Mouse (Mus musculus) limb, embryonic 14.5 days (tissue): ENCODE data around the gene Iqck. TPM values are rescaled to one million over a fixed set of nuclear protein-coding genes. Genes with fewer than 3 reads are reported as not detected.
A peak's percentile ranks its signal among the peaks of the same experiment; 100 is the strongest.

Source experiments
- ATAC-seq: fragments of 200-750 bp; cut with Nextera tagmentation; 2 replicates; pipeline ENCODE4 v1.8.0; 2017; ENCODE audit warnings: low read depth, moderate number of reproducible peaks, moderate TSS enrichment; ENCODE audit not compliant: low FRiP score
- DNase-seq: peaks from one replicate; pipeline ENCODE4 v3.0.0-alpha.2; 2015; ENCODE audit warnings: low spot score
- H3K27ac ChIP-seq: fragments of 300-500 bp; sonication (generic); replicated peaks from 2 replicates; pipeline ENCODE4 v1.5.1; 2014; ENCODE audit warnings: low read depth, mild to moderate bottlenecking, low read length, moderate library complexity, mixed read lengths
- H3K27me3 ChIP-seq: fragments of 300-500 bp; sonication (generic); 2 replicates; pipeline ENCODE4 v1.6.1; 2014; ENCODE audit warnings: low read length, mixed read lengths; ENCODE audit not compliant: control insufficient read depth, insufficient read depth
- H3K36me3 ChIP-seq: fragments of 300-500 bp; sonication (generic); 2 replicates; pipeline ENCODE4 v1.6.1; 2014; ENCODE audit warnings: mild to moderate bottlenecking, low read length, moderate library complexity, mixed read lengths; ENCODE audit not compliant: control insufficient read depth, insufficient read depth
- H3K4me1 ChIP-seq: fragments of 300-500 bp; sonication (generic); 2 replicates; pipeline ENCODE4 v1.6.1; 2014; ENCODE audit warnings: antibody characterized with exemption, low read length, mixed read lengths; ENCODE audit not compliant: control insufficient read depth, insufficient read depth
- H3K4me2 ChIP-seq: fragments of 300-500 bp; sonication (generic); replicated peaks from 2 replicates; pipeline ENCODE4 v1.6.1; 2014; ENCODE audit warnings: low read depth, mild to moderate bottlenecking, low read length, moderate library complexity; ENCODE audit not compliant: severe bottlenecking
- H3K4me3 ChIP-seq: fragments of 300-500 bp; sonication (generic); replicated peaks from 2 replicates; pipeline ENCODE4 v1.5.1; 2014; ENCODE audit warnings: low read length
- H3K9ac ChIP-seq: fragments of 300-500 bp; sonication (generic); 2 replicates; pipeline ENCODE4 v1.6.1; 2014; ENCODE audit warnings: mild to moderate bottlenecking, low read depth, low read length, moderate library complexity; ENCODE audit not compliant: severe bottlenecking
- H3K9me3 ChIP-seq: fragments of 300-500 bp; sonication (generic); 2 replicates; pipeline ENCODE4 v1.6.1; 2016; ENCODE audit warnings: low read length; ENCODE audit not compliant: control insufficient read depth
- POLR2A ChIP-seq: fragments of 200-500 bp; IDR thresholded peaks from 2 replicates; pipeline ENCODE4 v1.8.0; 2012; ENCODE audit warnings: inconsistent platforms, mild to moderate bottlenecking, moderate library complexity, borderline replicate concordance; ENCODE audit not compliant: insufficient read depth, insufficient read length; ENCODE audit errors: extremely low read depth
- WGBS: fragments of 180-500 bp; shearing (Covaris S2); extraction: QIAGEN DNeasy Blood & Tissue Kit; methylation state at CpG from one replicate; pipeline ENCODE4 v1.1.7; 2014; 5-methylcytosine and 5-hydroxymethylcytosine counted together
- polyA plus RNA-seq, 2 experiments: library from polyadenylated mRNA; depleted of rRNA in 1 of 2; stranded (reverse) in 1 of 2; unstranded in 1 of 2; fragments of >200 nt; fragmentation: Nextera tagmentation in 1 of 2; extraction: Ambion mirVana in 1 of 2; gene quantifications; 2 replicates each; pipeline versions ENCODE4 v1.2.1 to v1.2.3; 2012 to 2014

Gene Iqck
- polyA plus RNA-seq, 2 experiments = 2.5 to 2.8 TPM

GRCm38 (mm10) chr7:118996137-118996837 is 140.7 kb downstream of the Iqck start:
- ATAC-seq (peak; percentile 57), DNase-seq (peak; percentile 90)
- no peak for TF ChIP-seq POLR2A
- 7% methylated on average over 13 of the region's 13 CpGs for WGBS
- Histone ChIP-seq H3K27me3 (no peaks in the 10 kb centered on the region), H3K4me1 (peaks cover 20% of the 10 kb centered on the region), H3K36me3 (no peaks in the 10 kb centered on the region), H3K9me3 (no peaks in the 10 kb centered on the region), H3K9ac (no peak overlapping the region), H3K4me3 (no peak overlapping the region), H3K4me2 (peak overlapping the region; percentile 93), H3K27ac (no peak overlapping the region)

DNA sequence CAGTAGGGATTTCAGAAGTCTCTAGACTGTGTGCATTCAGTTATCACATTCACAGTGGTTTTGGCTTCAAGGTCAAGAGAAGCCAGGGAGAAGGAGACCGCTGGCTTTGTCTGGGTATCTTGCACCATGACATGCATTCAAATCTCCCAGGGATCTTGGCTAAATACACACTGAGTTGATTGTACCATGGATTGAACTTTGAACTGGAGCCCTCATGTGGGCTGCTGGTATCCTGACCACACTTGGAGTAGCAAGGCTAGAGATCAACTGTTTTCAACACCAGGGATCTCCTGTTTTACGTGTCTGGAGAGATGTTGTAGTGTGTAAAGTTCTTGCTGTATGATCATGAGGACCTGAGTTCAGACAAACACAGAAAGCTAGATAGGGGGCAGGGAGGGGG is 144.3 kb downstream of the Iqck start:
- H3K9ac ChIP-seq = no peak overlapping the region
- WGBS = 77% methylated on average over 2 of the region's 2 CpGs
- DNase-seq = no peak
- no peak overlapping the region for H3K27ac ChIP-seq
- no peak overlapping the region for H3K4me2 ChIP-seq
- no peaks in the 10 kb centered on the region for H3K27me3 ChIP-seq
- peaks cover 6% of the 10 kb centered on the region for H3K4me1 ChIP-seq
- no peaks in the 10 kb centered on the region for H3K9me3 ChIP-seq
- no peak for TF ChIP-seq POLR2A
- no peaks in the 10 kb centered on the region for H3K36me3 ChIP-seq
- ATAC-seq = no peak
- no peak overlapping the region for H3K4me3 ChIP-seq

- no peak overlapping the region for H3K27ac ChIP-seq
- H3K4me3 ChIP-seq = no peak overlapping the region
- TF ChIP-seq POLR2A = no peak
- DNase-seq (no peak), ATAC-seq (no peak)
- H3K36me3 ChIP-seq = no peaks in the 10 kb centered on the region
- H3K4me2 ChIP-seq = no peak overlapping the region
- H3K4me1 ChIP-seq = no peaks in the 10 kb centered on the region
- no peaks in the 10 kb centered on the region for H3K27me3 ChIP-seq
- no peak overlapping the region for H3K9ac ChIP-seq
- 60% methylated on average over 2 of the region's 2 CpGs for WGBS
- no peaks in the 10 kb centered on the region for H3K9me3 ChIP-seq
Measured at GRCm38 (mm10) chr7:119001965-119002364, 146.4 kb downstream of the Iqck start.

DNA sequence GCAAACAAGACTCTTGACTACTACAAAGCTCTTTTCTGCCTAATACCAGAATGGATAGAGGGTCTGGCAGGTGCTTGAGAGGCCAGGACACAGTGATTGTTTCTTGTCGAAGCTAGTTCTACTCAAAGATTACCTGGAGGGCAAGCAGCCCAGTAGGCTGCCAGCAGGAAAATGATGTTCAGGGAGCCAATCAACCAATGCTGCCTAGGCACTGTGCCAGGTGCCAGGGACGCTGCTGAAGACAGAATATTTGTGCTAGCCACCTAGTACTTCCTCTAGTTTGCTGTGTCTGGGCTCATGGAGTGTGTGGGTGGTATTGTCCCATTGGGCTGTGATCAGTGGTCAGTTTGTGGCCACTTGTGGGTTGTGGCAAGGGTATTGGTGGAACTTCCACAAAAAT is 146.9 kb downstream of the Iqck start:
- Histone ChIP-seq H3K4me2 (no peak overlapping the region), H3K9me3 (no peaks in the 10 kb centered on the region), H3K4me1 (no peaks in the 10 kb centered on the region), H3K9ac (no peak overlapping the region), H3K36me3 (no peaks in the 10 kb centered on the region), H3K4me3 (no peak overlapping the region), H3K27me3 (no peaks in the 10 kb centered on the region), H3K27ac (no peak overlapping the region)
- 47% methylated on average over 2 of the region's 2 CpGs for WGBS
- no peak for TF ChIP-seq POLR2A
- ATAC-seq (no peak), DNase-seq (no peak)

DNA sequence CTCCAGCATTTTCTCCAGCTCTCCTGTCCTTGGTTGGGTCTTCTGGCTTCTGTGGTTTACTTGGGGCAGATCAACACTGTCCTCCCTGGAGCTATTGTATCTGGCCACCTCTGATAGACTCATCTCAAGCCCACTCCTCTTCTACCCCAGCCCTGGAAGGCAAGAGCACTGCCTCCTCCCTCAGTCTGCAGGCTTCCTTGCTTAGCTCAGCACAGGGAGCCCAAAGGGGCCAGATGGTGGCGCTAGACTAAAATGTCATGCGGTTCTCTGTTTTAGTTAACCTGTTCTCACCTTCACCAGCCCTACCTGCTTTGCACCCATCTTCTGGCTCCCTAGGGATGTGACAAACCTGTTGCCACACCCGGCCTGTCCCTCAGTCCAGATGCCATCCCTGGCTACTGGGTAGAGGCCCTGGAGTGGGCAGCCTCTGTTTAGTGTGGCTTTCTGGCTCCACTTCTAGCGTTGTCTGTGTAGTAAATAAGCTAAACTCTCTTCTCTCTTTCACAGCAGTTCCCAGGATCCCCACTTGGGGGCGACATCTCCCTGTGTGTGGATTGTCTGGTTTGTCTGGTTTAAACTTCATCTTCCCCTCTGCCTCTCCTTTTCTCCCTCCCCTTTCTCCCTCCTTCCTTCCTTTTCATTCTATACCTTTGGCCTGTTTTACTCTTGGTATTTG is 155.4 kb downstream of the Iqck start:
- 20% methylated on average over 5 of the region's 5 CpGs for WGBS

More for the DNA sequence above, 155.4 kb downstream of the Iqck start:
- H3K27ac ChIP-seq = no peak overlapping the region
- DNase-seq (peak; percentile 45), ATAC-seq (no peak)
- H3K4me2 ChIP-seq = no peak overlapping the region
- no peak overlapping the region for H3K9ac ChIP-seq
- H3K27me3 ChIP-seq = no peaks in the 10 kb centered on the region
- TF ChIP-seq POLR2A = no peak
- no peaks in the 10 kb centered on the region for H3K36me3 ChIP-seq
- no peaks in the 10 kb centered on the region for H3K4me1 ChIP-seq
- H3K9me3 ChIP-seq = no peaks in the 10 kb centered on the region
- no peak overlapping the region for H3K4me3 ChIP-seq
